Comparison of ENCODE assay signal across 11 mouse cellular contexts in genomic region chr14:18303262-18303661, GRCm38 (mm10). TPM values are rescaled to one million over a fixed set of nuclear protein-coding genes. Genes with fewer than 3 reads are reported as not detected.
A peak's percentile ranks its signal among the peaks of the same experiment; 100 is the strongest.
DNase-seq lines count a peak whose midpoint lies in the region; ATAC-seq lines count a peak whose summit lies in the region.
"Had no signal": no experiment of that assay in that cellular context is flagged by ENCODE, and none has a peak within 500 bp of the region (broad histone marks: within the 10 kb centered on the region; RNA-seq: fewer than 3 reads in every experiment).

No protein-coding gene starts in this region.

- H3K27me3 ChIP-seq in lung, embryonic 16.5 days (ENCODE audit: control insufficient read depth, insufficient read depth, low read depth, low read length) = no peaks in the 10 kb centered on the region
- H3K27me3 ChIP-seq in hindbrain, embryonic 12.5 days = no peaks in the 10 kb centered on the region
- H3K27me3 ChIP-seq: megakaryocyte, embryonic 14.5 days; Patski had no signal

- DNase-seq in lung, postnatal 25 days (ENCODE audit: low spot score) = no peak
- DNase-seq in frontal cortex, postnatal 10 days (ENCODE audit: low spot score in 2 of 2) = peak; percentile 52 to 79
- DNase-seq in heart, postnatal 36 days = peak; percentile 47 to 50
- DNase-seq in right cerebral cortex, postnatal 10 days (ENCODE audit: low spot score in 2 of 2) = peak; percentile 78 to 86

- no peak overlapping the region for H3K4me2 ChIP-seq in lung, embryonic 16.5 days (ENCODE audit: low read depth, low read length)
- H3K4me2 ChIP-seq in hindbrain, embryonic 12.5 days (replicated peaks) = no peak overlapping the region

- no peak overlapping the region for H3K9ac ChIP-seq in lung, embryonic 16.5 days (ENCODE audit: low read length)
- H3K9ac ChIP-seq in hindbrain, embryonic 12.5 days = no peak overlapping the region

- no peaks in the 10 kb centered on the region for H3K4me1 ChIP-seq in lung, embryonic 16.5 days (replicated peaks; ENCODE audit: control insufficient read depth, insufficient read depth, low read length)
- H3K4me1 ChIP-seq in hindbrain, embryonic 12.5 days = no peaks in the 10 kb centered on the region; the same call in 1 of the 2 replicates

- H3K4me3 ChIP-seq in lung, embryonic 16.5 days (ENCODE audit: low read length) = no peak overlapping the region
- no peak overlapping the region for H3K4me3 ChIP-seq in hindbrain, embryonic 12.5 days
- H3K4me3 ChIP-seq: erythroblast, embryonic 14.5 days; megakaryocyte, embryonic 14.5 days had no signal

- no peaks in the 10 kb centered on the region for H3K36me3 ChIP-seq in lung, embryonic 16.5 days (ENCODE audit: control insufficient read depth, insufficient read depth, low read length)
- H3K36me3 ChIP-seq in hindbrain, embryonic 12.5 days = peaks cover 10% of the 10 kb centered on the region; the same call in 1 of the 2 replicates

- H3K27ac ChIP-seq in lung, embryonic 16.5 days (ENCODE audit: low read length) = no peak overlapping the region
- no peak overlapping the region for H3K27ac ChIP-seq in hindbrain, embryonic 12.5 days

- intact Hi-C loops in heart, postnatal 36 days (cut with DNase I) = no loop called here

- no peaks in the 10 kb centered on the region for H3K9me3 ChIP-seq in lung, embryonic 16.5 days (ENCODE audit: control insufficient read depth, low read length)
- H3K9me3 ChIP-seq in hindbrain, embryonic 12.5 days (replicated peaks) = no peaks in the 10 kb centered on the region
- H3K9me3 ChIP-seq: megakaryocyte, embryonic 14.5 days had no signal

- 78% methylated on average over 4 of the region's 4 CpGs for WGBS in lung, embryonic 16.5 days
- 92% methylated on average over 4 of the region's 4 CpGs for WGBS in hindbrain, embryonic 12.5 days

- ATAC-seq in lung, embryonic 16.5 days (ENCODE audit: low read depth) = 0 out of 2 replicates have a peak, but pooled peaks have one; percentile 20
- ATAC-seq in inflammation-experienced regulatory T-cells, adult 6 months = no peak
- no peak for ATAC-seq in hindbrain, embryonic 12.5 days (ENCODE audit: low FRiP score)
- ATAC-seq in granulocyte monocyte progenitor cell, adult 5-6 weeks (replicated peaks; ENCODE audit: poor library complexity, severe bottlenecking) = no peak

RNA-seq across cellular contexts. Expression of gene Ube2e1, which starts 28.4 kb away (rescaled TPM):
- polyA plus RNA-seq in lung, embryonic 16.5 days (2015; fragmentation: Nextera tagmentation; extraction: Ambion mirVana) = 117 and 122 TPM in 2 replicates
- total RNA-seq in heart, postnatal 36 days (2021) = 10 to 100 TPM; 38.5 to 41.5 TPM
- polyA plus RNA-seq in inflammation-experienced regulatory T-cells, adult 6 months (2017; shearing (Covaris generic)) = 10 to 100 TPM; 36.4 to 53.2 (median 52.3) TPM
- 176 and 178 TPM in 2 replicates for polyA plus RNA-seq in hindbrain, embryonic 12.5 days (2016; fragmentation: Nextera tagmentation; extraction: Ambion mirVana)
- 96.1 and 126 TPM in 2 replicates for total RNA-seq in granulocyte monocyte progenitor cell, adult 5-6 weeks (2014; fragmentation: Nextera tagmentation)
- total RNA-seq in granulocyte monocyte progenitor cell, adult 5-6 weeks (2017) = 66.5 and 74.4 TPM in 2 replicates

RNA-seq across cellular contexts. Expression of gene Rpl15, which starts 32.1 kb away (rescaled TPM):
- polyA plus RNA-seq in lung, embryonic 16.5 days (2015; fragmentation: Nextera tagmentation; extraction: Ambion mirVana) = 402 and 435 TPM in 2 replicates
- total RNA-seq in heart, postnatal 36 days (2021) = 100 to 1,000 TPM; 543 to 581 TPM
- polyA plus RNA-seq in inflammation-experienced regulatory T-cells, adult 6 months (2017; shearing (Covaris generic)) = 1,000 to 10,000 TPM in 2 of 3 experiments, 100 to 1,000 TPM in 1; 763 to 1,029 (median 1,027) TPM
- polyA plus RNA-seq in hindbrain, embryonic 12.5 days (2016; fragmentation: Nextera tagmentation; extraction: Ambion mirVana) = 320 and 326 TPM in 2 replicates
- total RNA-seq in granulocyte monocyte progenitor cell, adult 5-6 weeks (2014; fragmentation: Nextera tagmentation) = 2,321 and 2,369 TPM in 2 replicates
- total RNA-seq in granulocyte monocyte progenitor cell, adult 5-6 weeks (2017) = 2,140 and 2,427 TPM in 2 replicates

RNA-seq across cellular contexts. Expression of gene Nkiras1, which starts 32.3 kb away (rescaled TPM):
- polyA plus RNA-seq in lung, embryonic 16.5 days (2015; fragmentation: Nextera tagmentation; extraction: Ambion mirVana) = 12.8 and 14.6 TPM in 2 replicates
- total RNA-seq in heart, postnatal 36 days (2021) = 10 to 100 TPM; 32.7 to 36.0 TPM
- 10 to 100 TPM; 23.8 to 32.7 (median 27.0) TPM for polyA plus RNA-seq in inflammation-experienced regulatory T-cells, adult 6 months (2017; shearing (Covaris generic))
- 24.4 and 25.8 TPM in 2 replicates for polyA plus RNA-seq in hindbrain, embryonic 12.5 days (2016; fragmentation: Nextera tagmentation; extraction: Ambion mirVana)
- total RNA-seq in granulocyte monocyte progenitor cell, adult 5-6 weeks (2014; fragmentation: Nextera tagmentation) = 10.7 and 27.7 TPM in 2 replicates
- 4.9 and 8.4 TPM in 2 replicates for total RNA-seq in granulocyte monocyte progenitor cell, adult 5-6 weeks (2017)
